Mouse (Mus musculus): ENCODE data around the gene Alyref.

- no peak for TF ChIP-seq NRF1 (IDR thresholded peaks at IDR 0.05; ENCODE audit: insufficient read depth, low read depth, low read length, poor library complexity, severe bottlenecking)
- no peak for TF ChIP-seq GATA1 (IDR thresholded peaks at IDR 0.05; ENCODE audit: low read depth, low read length)
- TF ChIP-seq MAX (IDR thresholded peaks at IDR 0.05; ENCODE audit: low read length) = no peak
- TF ChIP-seq EP300 (IDR thresholded peaks at IDR 0.05; ENCODE audit: low read depth in 1 of 2, low read length in 2 of 2) = no peak
- TF ChIP-seq NELFE (IDR thresholded peaks at IDR 0.05; ENCODE audit: low read depth, low read length) = no peak
These were observed 44.9 kb upstream of the Alyref start for GRCm38 (mm10) chr11:120642939-120643600.

All from MEL (cell line).